Mouse (Mus musculus) spleen, adult 18-20 months (tissue): Measurements from ENCODE around the gene Usp36.
A peak's percentile ranks its signal among the peaks of the same experiment; 100 is the strongest.

ENCODE experiments used
- DNase-seq, 2 experiments: peaks; one replicate each; pipeline ENCODE4 v3.0.0; 2022; ENCODE audit warnings: mixed read lengths in 2 of 2

Usp36 gene

DNA sequence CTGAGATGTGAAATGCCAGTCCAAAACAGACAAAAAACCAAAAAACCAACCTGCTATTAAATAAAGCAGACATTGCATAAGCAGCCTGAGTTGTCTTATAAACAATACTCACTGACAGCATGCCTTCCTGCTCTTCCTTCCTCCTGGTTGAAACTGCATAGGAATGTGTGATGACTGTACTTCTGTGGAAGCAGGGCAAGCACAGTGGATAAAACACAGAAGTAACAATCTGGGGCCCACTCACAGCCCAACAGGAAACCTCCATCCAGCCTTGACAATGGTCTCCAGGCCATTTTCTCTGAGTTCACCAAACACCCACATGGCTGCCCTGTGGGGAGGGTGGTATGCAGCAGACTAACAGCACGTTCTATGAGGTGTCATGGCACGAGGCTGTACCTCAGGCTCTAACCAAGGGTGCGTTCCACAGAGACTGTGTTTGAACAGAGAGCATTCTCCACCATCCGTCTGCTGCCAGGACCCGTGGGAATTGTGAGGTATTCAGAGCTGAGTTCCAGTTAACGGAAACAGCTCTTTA, 67.6 kb downstream of the Usp36 start:
- DNase-seq = no peak

- DNase-seq = peak in 1 of 2 experiments; percentile 62
Observed at GRCm38 (mm10) chr11:118220561-118221262, 69.3 kb downstream of the Usp36 start.

DNA sequence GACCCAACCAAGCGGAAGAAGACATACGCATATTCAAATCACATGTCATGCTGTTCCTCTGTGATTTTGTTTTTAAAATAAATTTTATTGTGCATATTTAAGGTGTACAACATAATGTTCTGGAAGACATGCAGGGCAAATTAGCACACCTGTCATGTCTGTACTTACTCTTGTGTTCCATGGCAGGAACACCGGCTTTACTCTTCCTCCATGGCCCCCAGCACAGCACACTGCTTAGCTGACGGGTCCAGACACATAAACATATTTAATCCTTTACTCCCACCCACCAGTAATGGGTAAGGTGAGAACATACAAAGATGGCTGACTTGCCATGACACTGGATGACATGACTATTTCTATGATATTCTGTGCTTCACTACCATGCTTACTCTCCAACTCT, 71.0 kb downstream of the Usp36 start:
- no peak for DNase-seq

GRCm38 (mm10) chr11:118216468-118216867, 73.6 kb downstream of the Usp36 start:
- no peak for DNase-seq

DNA sequence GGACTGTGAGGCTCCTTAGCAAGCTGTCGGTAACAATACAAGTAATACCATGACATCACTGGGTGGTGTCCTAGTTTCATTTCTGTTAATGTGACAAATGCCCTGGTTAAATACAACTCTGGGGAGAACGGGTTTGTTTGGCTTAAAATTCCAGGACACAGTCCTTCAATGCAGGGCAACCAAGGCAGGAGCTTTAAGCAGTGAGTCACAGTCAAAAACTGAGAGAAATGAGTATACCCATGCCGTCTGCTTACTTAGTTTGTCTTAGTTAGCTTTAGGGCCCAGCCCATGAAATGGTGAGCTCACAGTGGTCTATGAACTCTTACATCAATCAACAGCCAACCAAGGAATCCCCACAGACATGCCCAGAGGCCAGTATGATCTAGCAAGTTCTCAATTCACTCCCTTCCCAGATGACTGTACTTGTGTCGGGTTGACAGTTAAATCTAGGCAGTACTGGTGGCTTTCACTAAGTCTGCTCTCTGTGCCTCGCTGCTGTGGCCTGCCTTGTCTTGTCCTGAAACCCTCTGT, 74.1 kb downstream of the Usp36 start:
- DNase-seq = no peak

GRCm38 (mm10) chr11:118212636-118213112, 77.4 kb downstream of the Usp36 start:
- peak; percentile 40 to 45 for DNase-seq

GRCm38 (mm10) chr11:118211749-118212635, 78.1 kb downstream of the Usp36 start:
- peak; percentile 65 to 68 for DNase-seq

DNA sequence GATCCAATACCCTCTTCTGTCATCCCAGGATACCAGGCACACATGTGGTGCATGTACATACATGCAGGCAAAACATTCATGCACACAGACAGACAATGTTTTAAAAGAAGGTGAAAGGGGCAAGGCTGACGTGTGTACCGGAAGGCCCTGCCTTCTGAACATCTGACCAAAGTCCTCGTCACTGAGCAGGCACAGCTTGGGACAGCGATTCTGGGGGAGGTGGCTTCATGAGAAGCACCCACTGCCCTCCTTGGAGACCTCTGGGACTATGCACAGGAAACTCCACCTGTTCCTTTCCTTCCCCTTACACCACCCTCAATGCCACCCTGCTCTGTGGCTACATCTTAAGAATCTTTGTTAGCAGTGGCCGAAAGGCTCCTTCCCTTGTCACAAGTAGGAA, 79.1 kb downstream of the Usp36 start:
- peak; percentile 40 to 51 for DNase-seq

GRCm38 (mm10) chr11:118210116-118210515, 79.9 kb downstream of the Usp36 start:
- no peak for DNase-seq
